Mouse (Mus musculus): ENCODE measurements around the gene Rps11.

The Rps11 gene

DNA sequence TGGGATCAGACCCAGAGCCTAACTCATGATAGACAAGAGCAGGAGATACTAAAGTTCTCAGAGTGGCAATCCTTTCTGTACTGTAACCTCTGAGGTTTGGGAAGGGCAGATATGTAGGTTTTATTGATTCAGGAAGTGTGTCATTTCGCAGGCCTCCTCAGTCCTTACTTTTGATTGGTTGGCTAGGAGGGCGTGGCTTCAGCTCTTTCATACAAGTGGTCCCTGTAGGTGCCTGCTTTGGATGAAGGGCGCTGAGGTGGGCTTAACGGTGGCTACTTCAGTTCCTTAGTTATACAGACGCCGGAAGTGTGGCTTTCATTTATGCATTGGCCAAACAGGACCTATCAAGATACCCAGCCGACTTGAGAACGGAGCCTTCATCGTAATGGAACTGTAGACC, 31.4 kb upstream of the Rps11 start:
- in situ Hi-C loops (cut with MboI; ENCODE audit: unreplicated experiment in 2 of 2): loop anchor here in 1 of 2 experiments (5.0 to 10.0 kb wide), 2 partner anchors 42 to 171 kb away; partner anchors contain the start of gene Prmt1

- in situ Hi-C loops (cut with MboI; ENCODE audit: unreplicated experiment in 2 of 2): loop anchor here in 1 of 2 experiments (5.0 to 10.0 kb wide), 2 partner anchors 42 to 170 kb away; partner anchors contain the start of gene Prmt1
Measured at GRCm38 (mm10) chr7:45154993-45155514, 30.8 kb upstream of the Rps11 start.

GRCm38 (mm10) chr7:45154096-45154992, 30.1 kb upstream of the Rps11 start, which contains the start of the genes Pih1d1 and Aldh16a1:
Pih1d1 (plus strand) TSS chr7:45154303.
Aldh16a1 (minus strand) TSS chr7:45154584.
- in situ Hi-C loops (cut with MboI; ENCODE audit: unreplicated experiment in 2 of 2): loop anchor here in 1 of 2 experiments (10.0 kb wide), 1 partner anchor 170 kb away; the partner anchor contains the start of gene Prmt1

- in situ Hi-C loops (cut with MboI; ENCODE audit: unreplicated experiment in 2 of 2): loop anchor here in 1 of 2 experiments (10.0 kb wide), 1 partner anchor 169 kb away; the partner anchor contains the start of gene Prmt1
Measured at GRCm38 (mm10) chr7:45153586-45153985, 29.3 kb upstream of the Rps11 start.

- in situ Hi-C loops (cut with MboI; ENCODE audit: unreplicated experiment in 2 of 2): loop anchor here in 1 of 2 experiments (10.0 kb wide), 1 partner anchor 168 kb away; the partner anchor contains the start of gene Prmt1
Measured at GRCm38 (mm10) chr7:45153052-45153451, 28.8 kb upstream of the Rps11 start.

GRCm38 (mm10) chr7:45151303-45151702, 27.1 kb upstream of the Rps11 start:
- in situ Hi-C loops (cut with MboI; ENCODE audit: unreplicated experiment in 2 of 2): loop anchor here in 1 of 2 experiments (10.0 kb wide), 1 partner anchor 167 kb away; the partner anchor contains the start of gene Prmt1

DNA sequence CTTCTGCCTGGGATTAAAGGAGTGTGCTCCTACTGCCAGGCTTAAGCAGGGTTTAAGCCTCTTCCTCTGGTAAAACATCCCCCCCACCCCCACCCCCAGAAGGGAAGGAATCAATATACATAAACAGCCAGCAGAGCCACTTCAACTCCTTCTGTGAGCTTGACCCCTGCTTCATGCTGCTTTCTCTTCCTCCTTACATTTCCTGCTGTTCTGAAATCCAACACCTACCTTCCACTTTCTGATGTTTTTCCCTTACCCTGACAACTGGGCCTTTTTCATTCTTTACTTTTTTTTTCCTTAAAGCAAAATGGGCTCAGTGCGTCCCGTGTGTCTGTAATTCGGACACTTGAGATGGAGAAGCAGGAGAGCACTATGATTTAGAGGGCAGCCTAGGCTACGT, 26.1 kb upstream of the Rps11 start:
- in situ Hi-C loops (cut with MboI; ENCODE audit: unreplicated experiment in 2 of 2): loop anchor here in 1 of 2 experiments (10.0 kb wide), 1 partner anchor 166 kb away; the partner anchor contains the start of gene Prmt1

DNA sequence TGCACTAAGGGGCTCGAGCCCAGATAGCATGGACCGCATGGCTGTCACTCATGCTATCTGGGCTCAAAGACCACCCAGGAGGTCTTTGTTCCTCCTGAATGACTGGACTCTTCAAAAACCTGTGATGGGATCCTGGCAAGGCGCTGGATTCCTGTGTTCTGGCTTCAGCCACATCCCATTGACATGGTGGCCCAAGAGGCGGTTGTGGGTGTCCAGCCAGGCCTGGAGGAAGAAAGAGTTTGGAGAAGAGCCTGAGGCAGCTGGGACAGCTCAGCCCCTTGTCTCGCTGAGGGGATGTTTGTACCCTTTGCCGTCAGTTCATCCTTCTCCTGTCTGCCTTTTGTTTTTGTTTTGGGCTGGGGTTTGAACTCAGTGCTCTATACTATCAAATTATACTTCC, 25.3 kb upstream of the Rps11 start:
- in situ Hi-C loops (cut with MboI; ENCODE audit: unreplicated experiment in 2 of 2): no loop called here

DNA sequence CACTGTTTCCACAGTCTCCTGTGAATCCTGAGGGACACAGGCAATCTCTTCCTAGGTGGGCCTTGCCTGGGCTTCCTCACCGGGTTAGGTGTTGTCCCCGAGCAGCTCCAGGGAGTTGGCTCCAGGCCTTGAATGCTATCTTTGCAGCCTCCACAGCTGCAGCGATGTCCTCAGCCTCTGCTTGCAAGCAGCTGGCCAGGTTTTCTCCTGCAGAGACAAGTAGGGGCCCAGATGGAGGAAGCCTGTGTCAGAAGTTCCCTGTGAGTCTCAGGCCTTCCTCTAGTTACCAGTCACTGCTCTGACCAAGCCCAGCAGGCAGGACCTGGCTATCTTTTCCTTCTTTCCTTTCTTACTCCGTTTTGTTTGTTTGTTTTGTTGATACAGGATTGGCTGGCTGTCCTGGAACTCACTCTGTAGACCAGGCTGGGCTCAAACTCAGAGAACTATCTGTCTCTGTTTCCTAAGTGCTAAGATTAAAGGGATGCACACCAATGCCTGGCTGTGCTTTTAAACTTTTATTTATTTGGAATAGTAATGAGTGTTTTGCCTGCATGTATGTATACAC, 24.4 kb upstream of the Rps11 start:
- in situ Hi-C loops (cut with MboI; ENCODE audit: unreplicated experiment in 2 of 2): no loop called here

DNA sequence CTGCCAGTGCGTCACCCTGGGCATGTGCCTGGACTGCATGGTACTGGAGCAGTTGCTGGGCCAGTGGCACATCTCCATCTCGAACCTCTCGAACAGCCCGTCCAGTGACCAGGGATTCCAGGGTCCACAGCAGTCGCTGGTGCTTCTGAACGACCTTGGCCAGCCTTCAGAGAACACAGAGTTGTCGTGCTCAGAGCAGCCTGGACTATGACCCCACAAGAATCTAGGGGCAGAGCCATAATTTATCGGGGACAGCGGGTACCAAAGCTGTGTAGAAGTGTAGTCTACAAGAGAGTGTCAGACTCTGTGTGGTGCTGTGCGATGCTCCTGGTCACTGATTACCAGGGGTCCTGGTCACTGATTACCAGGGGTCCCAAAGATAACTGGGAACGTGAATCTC, 23.7 kb upstream of the Rps11 start:
- in situ Hi-C loops (cut with MboI; ENCODE audit: unreplicated experiment in 2 of 2): no loop called here

GRCm38 (mm10) chr7:45147267-45147666, 23.0 kb upstream of the Rps11 start:
- in situ Hi-C loops (cut with MboI; ENCODE audit: unreplicated experiment in 2 of 2): no loop called here

- in situ Hi-C loops (cut with MboI; ENCODE audit: unreplicated experiment in 2 of 2): no loop called here
Measured at GRCm38 (mm10) chr7:45145460-45145859, 21.2 kb upstream of the Rps11 start.

GRCm38 (mm10) chr7:45144368-45145174, 20.3 kb upstream of the Rps11 start:
- in situ Hi-C loops (cut with MboI; ENCODE audit: unreplicated experiment in 2 of 2): no loop called here

- in situ Hi-C loops (cut with MboI; ENCODE audit: unreplicated experiment in 2 of 2): no loop called here
Measured at GRCm38 (mm10) chr7:45141914-45142313, 17.7 kb upstream of the Rps11 start.

- in situ Hi-C loops (cut with MboI; ENCODE audit: unreplicated experiment in 2 of 2): no loop called here
Measured at GRCm38 (mm10) chr7:45141319-45141718, 17.1 kb upstream of the Rps11 start.

DNA sequence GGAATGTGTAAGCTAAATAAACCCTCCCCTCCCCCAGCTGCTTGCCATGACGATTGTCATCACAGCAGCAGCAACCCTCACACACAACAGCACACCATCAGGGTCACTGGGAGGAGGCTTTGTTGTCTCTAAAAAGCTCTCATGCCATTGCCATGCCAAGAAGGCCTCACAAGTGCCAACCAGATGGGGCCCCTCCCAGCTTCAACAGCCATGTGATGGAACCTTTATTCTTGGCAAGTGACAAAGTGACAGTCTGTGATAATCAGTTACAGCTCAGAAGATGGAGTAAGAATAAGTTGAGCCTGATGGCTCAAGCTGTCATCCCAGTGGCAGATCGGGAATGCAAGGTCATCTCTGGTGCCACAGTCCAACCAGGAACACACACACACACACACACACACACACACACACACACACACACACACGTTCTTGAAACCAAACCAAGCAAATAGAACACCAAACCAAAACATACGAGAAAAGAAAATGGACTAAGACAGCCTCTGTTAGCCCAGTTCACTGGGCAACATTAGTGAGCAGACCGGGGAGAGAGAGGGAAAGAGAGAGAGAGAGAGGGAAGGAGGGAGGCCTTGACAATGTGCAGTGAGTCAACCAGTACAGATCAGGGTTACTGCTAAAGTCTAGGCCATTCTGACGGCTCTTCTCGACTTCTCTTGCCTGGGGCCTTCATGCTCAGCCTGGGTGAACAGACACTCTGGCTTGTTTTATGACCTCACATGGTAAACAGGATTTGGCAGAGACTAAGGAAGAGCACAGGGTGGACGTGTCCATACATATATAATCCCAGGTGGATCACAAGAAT, 15.9 kb upstream of the Rps11 start:
- in situ Hi-C loops (cut with MboI; ENCODE audit: unreplicated experiment in 2 of 2): loop anchor here in 1 of 2 experiments (5.0 kb wide), 1 partner anchor 58 kb away; no protein-coding TSS in a partner anchor

GRCm38 (mm10) chr7:45138403-45138802, 14.2 kb upstream of the Rps11 start:
- in situ Hi-C loops (cut with MboI; ENCODE audit: unreplicated experiment in 2 of 2): loop anchor here in 1 of 2 experiments (5.0 kb wide), 1 partner anchor 56 kb away; no protein-coding TSS in a partner anchor

DNA sequence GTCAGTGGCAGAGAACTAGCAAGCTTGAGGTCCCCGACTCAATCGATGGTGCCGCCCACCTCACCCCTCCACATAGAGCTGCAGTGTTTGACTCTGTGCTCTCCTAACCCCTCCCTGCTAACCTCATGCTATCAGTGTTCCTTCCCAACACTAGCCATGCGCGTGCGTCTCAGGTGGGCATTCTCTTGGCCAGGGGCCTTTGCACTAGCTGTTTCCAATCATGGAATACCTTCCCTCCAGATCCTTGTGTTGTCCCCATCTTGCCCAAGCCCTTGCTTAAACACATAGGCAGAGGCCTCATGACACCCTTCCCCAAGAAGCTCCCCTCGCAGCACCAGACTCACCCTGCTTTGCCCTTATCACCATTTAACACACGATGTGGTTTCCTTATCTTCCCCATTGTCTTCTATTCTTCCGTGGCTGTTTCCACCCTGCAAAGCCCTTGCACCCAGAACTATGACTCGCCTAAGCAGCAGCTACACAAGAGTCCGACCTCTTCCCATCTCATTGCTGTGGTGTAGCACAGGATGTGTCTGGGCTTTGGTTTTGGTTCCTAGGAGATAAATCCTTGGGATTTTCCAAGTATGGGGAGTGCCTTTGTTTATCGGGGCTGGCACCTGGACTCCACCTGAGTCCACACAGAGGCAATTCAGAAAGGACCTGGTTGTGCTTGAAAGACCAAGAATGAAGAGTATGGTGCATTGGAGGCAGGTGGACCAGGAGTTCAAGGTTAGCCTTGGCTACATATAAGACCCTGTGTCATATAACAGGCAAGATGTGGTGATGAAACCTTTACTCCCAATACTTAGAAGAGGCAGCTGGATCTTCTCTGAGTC, 13.2 kb upstream of the Rps11 start:
- in situ Hi-C loops (cut with MboI; ENCODE audit: unreplicated experiment in 2 of 2): loop anchor here in 1 of 2 experiments (5.0 kb wide), 1 partner anchor 55 kb away; no protein-coding TSS in a partner anchor
